Mouse (Mus musculus): ENCODE results near the gene Snai1.

- TF ChIP-seq POLR2A (IDR thresholded peaks at IDR 0.05; ENCODE audit: control insufficient read depth in 1 of 2, insufficient read depth in 1 of 2, low read depth in 1 of 2, low read length in 2 of 2, poor library complexity in 1 of 2) (no peak), E2F4 (IDR thresholded peaks at IDR 0.05; ENCODE audit: borderline replicate concordance, low read depth, low read length) (no peak)
Measured at GRCm38 (mm10) chr2:167562101-167562500, 24.1 kb downstream of the Snai1 start.
